Mouse (Mus musculus) G1E (cell line): ENCODE results near the gene Sprtn. TPM values are rescaled to one million over a fixed set of nuclear protein-coding genes. Genes with fewer than 3 reads are reported as not detected.

Experiments
- ATAC-seq: 2 replicates; pipeline ENCODE4 v1.8.0; 2016; ENCODE audit warnings: mild to moderate bottlenecking; ENCODE audit not compliant: insufficient number of reproducible peaks, poor library complexity, low FRiP score, severe bottlenecking; ENCODE audit errors: extremely low read depth
- DNase-seq: peaks from one replicate; pipeline ENCODE4 v3.0.0; 2012; ENCODE audit warnings: low spot score
- H3K27me3 ChIP-seq: 2 replicates; pipeline ENCODE4 v1.6.1; 2012; ENCODE audit warnings: mild to moderate bottlenecking, low read length, inconsistent platforms; ENCODE audit not compliant: insufficient read depth
- H3K36me3 ChIP-seq: replicated peaks from 2 replicates; pipeline ENCODE3; 2012; ENCODE audit warnings: mild to moderate bottlenecking, inconsistent platforms
- H3K4me1 ChIP-seq: 2 replicates; pipeline ENCODE4 v1.6.1; 2012; ENCODE audit warnings: low read depth, low read length, inconsistent platforms, mixed read lengths; ENCODE audit not compliant: insufficient read depth
- H3K4me3 ChIP-seq: 2 replicates; pipeline ENCODE4 v1.5.1; 2012; ENCODE audit warnings: low read depth, mild to moderate bottlenecking, inconsistent platforms, low read length, moderate library complexity, mixed read lengths
- H3K9me3 ChIP-seq: replicated peaks from 2 replicates; pipeline ENCODE4 v1.6.1; 2012; ENCODE audit warnings: inconsistent platforms
- CTCF ChIP-seq: IDR thresholded peaks from 2 replicates; pipeline ENCODE4 v1.5.1; 2012; ENCODE audit warnings: low read depth, low read length, inconsistent platforms, mixed read lengths
- GATA1 ChIP-seq: IDR thresholded peaks from 2 replicates; pipeline ENCODE4 v1.6.1; 2012; ENCODE audit warnings: borderline replicate concordance, low read length, inconsistent platforms, mixed read lengths
- GATA2 ChIP-seq: IDR thresholded peaks from 2 replicates; pipeline ENCODE4 v1.6.1; 2012; ENCODE audit warnings: low read depth, low read length, inconsistent platforms, borderline replicate concordance
- POLR2AphosphoS5 ChIP-seq: IDR thresholded peaks from 2 replicates; pipeline ENCODE4 v1.6.1; 2012; ENCODE audit warnings: low read depth, low read length, inconsistent platforms; ENCODE audit not compliant: insufficient replicate concordance
- TAL1 ChIP-seq: conservative IDR thresholded peaks from 2 replicates; pipeline ENCODE4 v1.6.1; 2012; ENCODE audit warnings: low read depth, low read length, inconsistent platforms, mixed read lengths
- polyA plus RNA-seq: library from polyadenylated mRNA; stranded (reverse); fragments of >175 nt; gene quantifications from 2 replicates; pipeline ENCODE4 v1.2.3, GENCODE M21; 2012
- total RNA-seq, 2 experiments: library from RNA; stranded (forward) in 1 of 2; stranded (reverse) in 1 of 2; fragments of 200-1000 nt in 1 of 2; fragments of >200 nt in 1 of 2; fragmentation: Nextera tagmentation in 1 of 2; gene quantifications; 2 replicates each; pipeline ENCODE4 v1.2.3; 2014 to 2017

Gene Sprtn
- total and polyA plus RNA-seq, 3 experiments = 21.7 to 42.4 (median 35.8) TPM

DNA sequence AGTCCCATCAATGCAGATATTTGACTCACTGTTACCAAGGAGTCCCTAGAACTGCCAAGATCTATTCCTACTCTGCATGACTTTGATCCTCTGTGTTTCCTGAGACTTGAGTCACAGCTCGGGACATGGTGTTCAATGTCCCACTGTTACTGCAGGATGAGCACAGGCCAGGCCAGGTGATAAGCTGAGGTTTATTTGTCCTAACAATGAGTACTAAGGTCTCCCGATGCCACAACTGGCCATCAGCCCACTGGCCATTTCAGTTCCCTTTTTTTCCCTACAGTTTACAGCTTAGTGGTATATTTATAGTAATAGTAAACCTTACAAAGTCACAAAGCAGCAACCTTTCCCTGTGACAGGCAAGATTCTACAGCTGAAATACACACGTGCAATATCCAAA is 34.7 kb downstream of the Sprtn start:
- Histone ChIP-seq H3K36me3 (peaks cover 63% of the 10 kb centered on the region), H3K4me1 (peaks cover 12% of the 10 kb centered on the region), H3K4me3 (no peak overlapping the region), H3K9me3 (peaks cover 16% of the 10 kb centered on the region), H3K27me3 (no peaks in the 10 kb centered on the region)
- TF ChIP-seq GATA2 (no peak), TAL1 (no peak), POLR2AphosphoS5 (no peak), CTCF (no peak), GATA1 (no peak)
- DNase-seq (no peak), ATAC-seq (no peak)

DNA sequence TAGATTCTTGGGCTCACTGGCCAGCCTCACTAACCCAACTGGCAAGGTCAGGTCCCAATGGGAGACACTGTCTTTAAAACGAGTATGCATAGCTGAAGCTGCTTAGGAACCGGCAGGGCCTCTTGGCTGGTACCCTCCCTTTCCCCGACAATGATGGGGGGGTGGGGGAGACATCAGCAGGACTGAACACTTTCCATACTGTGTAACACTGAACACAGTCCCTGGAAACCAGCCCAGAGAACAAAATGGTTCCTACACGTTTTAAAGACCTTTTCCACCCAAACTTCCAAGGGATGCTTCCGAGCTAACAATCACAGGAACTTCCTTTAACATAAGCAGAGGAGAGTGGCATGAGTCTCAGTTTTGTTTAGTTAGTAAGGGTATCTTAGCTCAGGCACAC is 37.4 kb downstream of the Sprtn start:
- Histone ChIP-seq H3K4me3 (no peak overlapping the region), H3K9me3 (peaks cover 10% of the 10 kb centered on the region), H3K4me1 (peaks cover 4% of the 10 kb centered on the region), H3K27me3 (no peaks in the 10 kb centered on the region), H3K36me3 (peaks cover 63% of the 10 kb centered on the region)
- TF ChIP-seq GATA2 = no peak
- TF ChIP-seq GATA1 = no peak
- no peak for TF ChIP-seq TAL1
- no peak for TF ChIP-seq POLR2AphosphoS5
- TF ChIP-seq CTCF = no peak
- ATAC-seq = no peak
- DNase-seq = no peak

DNA sequence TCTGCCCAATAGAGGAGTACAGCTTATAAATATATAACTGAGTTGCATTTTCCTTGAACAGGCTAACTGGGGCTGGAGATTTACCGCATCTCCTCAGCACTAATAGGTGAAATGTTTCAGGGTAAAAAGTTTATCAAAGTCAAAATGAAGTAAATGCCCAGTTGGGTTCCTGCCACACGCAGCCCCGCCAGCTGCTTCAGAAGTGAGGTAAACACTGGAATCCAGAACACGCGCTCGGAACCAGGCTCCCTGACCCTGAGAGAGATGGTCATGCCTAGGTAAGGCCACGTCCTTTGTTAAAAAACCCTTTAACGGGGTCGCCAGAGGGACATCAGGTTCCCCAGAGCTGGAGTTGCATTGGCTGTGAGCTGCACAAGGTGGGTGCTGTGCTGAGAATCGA is 39.0 kb downstream of the Sprtn start:
- H3K27me3 ChIP-seq = no peaks in the 10 kb centered on the region
- ATAC-seq (no peak), DNase-seq (no peak)
- H3K36me3 ChIP-seq = peaks cover 67% of the 10 kb centered on the region
- H3K9me3 ChIP-seq = peaks cover 8% of the 10 kb centered on the region
- no peak overlapping the region for H3K4me3 ChIP-seq
- H3K4me1 ChIP-seq = peaks cover 9% of the 10 kb centered on the region; the same call in 1 of the 2 replicates
- TF ChIP-seq GATA1 (no peak), GATA2 (no peak), POLR2AphosphoS5 (no peak), TAL1 (no peak), CTCF (no peak)

DNA sequence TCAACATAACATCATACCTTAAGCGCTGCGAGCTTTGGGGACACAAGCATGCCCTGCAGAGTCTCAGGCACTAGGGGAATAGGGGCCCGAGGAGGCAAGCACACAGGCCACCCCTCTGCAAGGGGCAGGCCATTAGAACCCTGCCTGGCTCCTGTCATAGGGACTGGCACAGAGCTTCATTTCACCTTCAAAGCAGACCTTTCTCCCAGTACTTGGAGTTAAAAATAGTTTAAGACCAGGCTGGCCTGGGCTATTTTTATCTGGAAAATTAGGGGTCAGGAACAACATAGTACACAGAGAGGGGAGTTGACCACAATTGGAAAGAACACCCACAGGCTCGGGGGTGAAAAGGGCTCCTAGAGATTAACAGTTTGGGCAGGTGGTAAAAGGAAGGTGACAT is 39.6 kb downstream of the Sprtn start:
- DNase-seq (no peak), ATAC-seq (no peak)
- TF ChIP-seq POLR2AphosphoS5 (no peak), TAL1 (no peak), GATA2 (no peak), GATA1 (no peak), CTCF (no peak)
- peaks cover 8% of the 10 kb centered on the region for H3K9me3 ChIP-seq
- peaks cover 10% of the 10 kb centered on the region; the same call in 1 of the 2 replicates for H3K4me1 ChIP-seq
- peaks cover 72% of the 10 kb centered on the region for H3K36me3 ChIP-seq
- no peak overlapping the region for H3K4me3 ChIP-seq
- no peaks in the 10 kb centered on the region for H3K27me3 ChIP-seq

DNA sequence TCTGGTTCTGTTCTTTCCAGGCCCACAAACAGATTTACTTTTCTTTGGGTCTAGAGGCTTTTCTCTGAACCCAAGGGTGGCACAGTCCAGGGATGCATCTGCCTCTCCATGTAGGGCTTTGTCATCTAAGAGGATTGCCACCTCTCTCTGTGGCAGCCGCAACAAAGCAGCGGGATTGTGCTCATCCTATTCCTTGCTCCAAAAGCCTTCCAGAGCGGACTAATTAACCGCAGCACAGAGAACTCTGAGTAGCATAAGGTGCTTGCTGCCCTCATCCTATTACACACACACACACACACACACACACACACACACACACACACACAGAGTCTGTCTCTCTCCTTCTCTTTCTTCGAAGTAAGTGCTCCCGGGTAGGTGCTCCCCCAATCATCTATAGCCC is 46.1 kb downstream of the Sprtn start:
- DNase-seq = no peak
- H3K4me1 ChIP-seq = peaks cover 44% of the 10 kb centered on the region
- H3K4me3 ChIP-seq = no peak overlapping the region
- H3K27me3 ChIP-seq = no peaks in the 10 kb centered on the region
- TF ChIP-seq GATA1 = no peak
- no peak for TF ChIP-seq GATA2
- no peak for TF ChIP-seq POLR2AphosphoS5
- TF ChIP-seq TAL1 = no peak
- no peak for TF ChIP-seq CTCF
- peaks cover 75% of the 10 kb centered on the region for H3K36me3 ChIP-seq
- H3K9me3 ChIP-seq = peaks cover 26% of the 10 kb centered on the region
- ATAC-seq = no peak

DNA sequence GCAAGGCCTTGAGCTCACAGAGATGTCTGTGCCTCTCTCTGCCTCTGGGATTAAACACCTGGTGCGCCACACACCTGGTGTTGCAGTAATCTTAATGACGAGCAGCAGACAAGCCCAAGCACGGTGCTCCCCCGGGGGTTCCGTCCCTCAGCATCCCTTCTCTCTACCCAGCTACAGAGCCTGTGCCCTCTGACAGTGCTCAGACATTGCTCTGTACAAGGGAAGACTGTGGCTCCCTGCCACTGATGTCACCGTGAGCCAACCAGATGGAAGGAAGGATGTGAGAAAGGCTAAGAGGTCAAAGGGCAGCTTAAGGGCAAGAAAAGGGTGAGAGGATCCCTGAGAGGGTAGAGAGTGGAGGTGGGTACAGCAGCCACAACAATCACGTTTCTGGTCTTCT is 46.7 kb downstream of the Sprtn start:
- Histone ChIP-seq H3K27me3 (no peaks in the 10 kb centered on the region), H3K4me3 (no peak overlapping the region; the same call in 1 of the 2 replicates), H3K36me3 (peaks cover 69% of the 10 kb centered on the region), H3K4me1 (peaks cover 44% of the 10 kb centered on the region), H3K9me3 (peaks cover 24% of the 10 kb centered on the region)
- no peak for TF ChIP-seq POLR2AphosphoS5
- TF ChIP-seq GATA1 = no peak
- no peak for TF ChIP-seq GATA2
- TF ChIP-seq CTCF = no peak
- TF ChIP-seq TAL1 = no peak
- no peak for DNase-seq
- no peak for ATAC-seq
